Mouse (Mus musculus) MEL (cell line): ENCODE results near the gene Isg20l2. TPM values are rescaled to one million over a fixed set of nuclear protein-coding genes. Genes with fewer than 3 reads are reported as not detected.

Experiments
- DNase-seq: peaks from one replicate; pipeline ENCODE4 v3.0.0; 2011; ENCODE audit warnings: low read depth, low spot score
- H3K27ac ChIP-seq: 2 replicates; pipeline ENCODE4 v1.5.1; 2012; ENCODE audit warnings: low read depth, mild to moderate bottlenecking, control low read depth, low read length, moderate library complexity; ENCODE audit not compliant: control insufficient read depth
- H3K27me3 ChIP-seq, 2 experiments: fragments of 150-350 bp in 1 of 2; sonication (generic) in 1 of 2; 2 replicates each; pipeline ENCODE4 v1.6.1; 2012; ENCODE audit warnings: low read length in 2 of 2, mild to moderate bottlenecking in 2 of 2, improper control_type of control experiment in 1 of 2, moderate library complexity in 1 of 2; ENCODE audit not compliant: insufficient read depth in 2 of 2, control insufficient read depth in 1 of 2
- H3K36me3 ChIP-seq, 2 experiments: 2 replicates each; pipeline ENCODE4 v1.6.1; 2012 to 2014; ENCODE audit warnings: low read length in 2 of 2, improper control_type of control experiment in 1 of 2, inconsistent platforms in 1 of 2, mild to moderate bottlenecking in 1 of 2; ENCODE audit not compliant: insufficient read depth in 2 of 2, control insufficient read depth in 1 of 2
- H3K4me1 ChIP-seq, 2 experiments: fragments of 150-350 bp in 1 of 2; sonication (generic) in 1 of 2; 2 replicates each; pipeline ENCODE4 v1.6.1; 2012; ENCODE audit warnings: low read length in 2 of 2, improper control_type of control experiment in 1 of 2, mild to moderate bottlenecking in 1 of 2; ENCODE audit not compliant: insufficient read depth in 2 of 2, control insufficient read depth in 1 of 2
- H3K4me3 ChIP-seq, 2 experiments: fragments of 150-350 bp in 1 of 2; sonication (generic) in 1 of 2; 2 replicates each; pipeline ENCODE4 v1.5.1; 2012; ENCODE audit warnings: low read depth in 2 of 2, low read length in 2 of 2, mild to moderate bottlenecking in 2 of 2, moderate library complexity in 2 of 2, control low read depth in 1 of 2, improper control_type of control experiment in 1 of 2; ENCODE audit not compliant: control insufficient read depth in 1 of 2, insufficient read depth in 1 of 2
- H3K79me2 ChIP-seq: 2 replicates; pipeline ENCODE4 v1.6.1; 2012; ENCODE audit warnings: mild to moderate bottlenecking, low read length, moderate library complexity; ENCODE audit not compliant: control insufficient read depth, poor library complexity, insufficient read depth
- H3K9ac ChIP-seq: 2 replicates; pipeline ENCODE4 v1.6.1; 2012; ENCODE audit warnings: low read depth, mild to moderate bottlenecking, control low read depth, low read length, moderate library complexity; ENCODE audit not compliant: control insufficient read depth, poor library complexity, severe bottlenecking
- H3K9me3 ChIP-seq: fragments of 150-350 bp; sonication (generic); replicated peaks from 2 replicates; pipeline ENCODE4 v1.6.1; 2012; ENCODE audit warnings: mild to moderate bottlenecking, low read length, improper control_type of control experiment, moderate library complexity; ENCODE audit not compliant: insufficient read depth
- CHD1 ChIP-seq: IDR thresholded peaks from 2 replicates; pipeline ENCODE4 v1.6.1; 2012; ENCODE audit warnings: low read depth, mild to moderate bottlenecking, inconsistent platforms, low read length, improper control_type of control experiment
- CTCF ChIP-seq, 3 experiments: IDR thresholded peaks in 2 of 3; conservative IDR thresholded peaks in 1 of 3; 2 replicates each; pipeline ENCODE4 v1.5.1; 2011 to 2012; ENCODE audit warnings: low read length in 3 of 3, low read depth in 2 of 3, mild to moderate bottlenecking in 2 of 3, improper control_type of control experiment in 1 of 3, inconsistent platforms in 1 of 3, mixed read lengths in 1 of 3, moderate library complexity in 1 of 3; ENCODE audit not compliant: control insufficient read depth in 1 of 3, insufficient read depth in 1 of 3, poor library complexity in 1 of 3, severe bottlenecking in 1 of 3
- E2F4 ChIP-seq: IDR thresholded peaks from 2 replicates; pipeline ENCODE4 v1.6.1; 2011; ENCODE audit warnings: low read depth, low read length, improper control_type of control experiment, borderline replicate concordance
- EP300 ChIP-seq, 2 experiments: IDR thresholded peaks; 2 replicates each; pipeline ENCODE4 v1.6.1; 2011; ENCODE audit warnings: improper control_type of control experiment in 2 of 2, low read length in 2 of 2, low read depth in 1 of 2, mild to moderate bottlenecking in 1 of 2
- ETS1 ChIP-seq: IDR thresholded peaks from 2 replicates; pipeline ENCODE4 v1.6.1; 2012; ENCODE audit warnings: low read depth, mild to moderate bottlenecking, inconsistent platforms, low read length, improper control_type of control experiment, moderate library complexity
- GABPA ChIP-seq: IDR thresholded peaks from 2 replicates; pipeline ENCODE4 v1.6.1; 2012; ENCODE audit warnings: low read depth, mild to moderate bottlenecking, inconsistent platforms, low read length, improper control_type of control experiment, moderate library complexity
- HCFC1 ChIP-seq: IDR thresholded peaks from 2 replicates; pipeline ENCODE4 v1.6.1; 2012; ENCODE audit warnings: low read depth, mild to moderate bottlenecking, inconsistent platforms, low read length, improper control_type of control experiment, moderate library complexity
- KAT2A ChIP-seq: conservative IDR thresholded peaks from 2 replicates; pipeline ENCODE4 v1.6.1; 2012; ENCODE audit warnings: low read depth, low read length, improper control_type of control experiment, inconsistent platforms
- MAZ ChIP-seq: IDR thresholded peaks from 2 replicates; pipeline ENCODE4 v1.6.1; 2012; ENCODE audit warnings: low read depth, mild to moderate bottlenecking, inconsistent platforms, low read length, improper control_type of control experiment
- MXI1 ChIP-seq: IDR thresholded peaks from 2 replicates; pipeline ENCODE4 v1.6.1; 2011; ENCODE audit warnings: mild to moderate bottlenecking, low read depth, low read length, improper control_type of control experiment
- MYB ChIP-seq: IDR thresholded peaks from 2 replicates; pipeline ENCODE4 v1.6.1; 2011; ENCODE audit warnings: mild to moderate bottlenecking, low read depth, low read length, improper control_type of control experiment
- MYC ChIP-seq: IDR thresholded peaks from 2 replicates; pipeline ENCODE4 v1.6.1; 2011; ENCODE audit warnings: low read depth, mild to moderate bottlenecking, low read length, improper control_type of control experiment, moderate library complexity
- RCOR1 ChIP-seq: IDR thresholded peaks from 2 replicates; pipeline ENCODE4 v1.6.1; 2012; ENCODE audit warnings: low read depth, mild to moderate bottlenecking, inconsistent platforms, low read length, improper control_type of control experiment
- SMC3 ChIP-seq: IDR thresholded peaks from 2 replicates; pipeline ENCODE4 v1.6.1; 2011; ENCODE audit warnings: low read depth, low read length, improper control_type of control experiment
- TBP ChIP-seq: IDR thresholded peaks from 2 replicates; pipeline ENCODE4 v1.8.0; 2011; ENCODE audit warnings: low read depth, low read length, improper control_type of control experiment
- TCF12 ChIP-seq: IDR thresholded peaks from 2 replicates; pipeline ENCODE4 v1.6.1; 2014; ENCODE audit warnings: low read depth, mild to moderate bottlenecking, inconsistent platforms, low read length, improper control_type of control experiment, moderate library complexity
- USF1 ChIP-seq: IDR thresholded peaks from 2 replicates; pipeline ENCODE4 v1.6.1; 2014; ENCODE audit warnings: low read depth, mild to moderate bottlenecking, inconsistent platforms, low read length, improper control_type of control experiment, moderate library complexity
- USF2 ChIP-seq, 2 experiments: IDR thresholded peaks; 2 replicates each; pipeline ENCODE4 v1.6.1; 2011 to 2012; ENCODE audit warnings: improper control_type of control experiment in 2 of 2, low read length in 2 of 2, borderline replicate concordance in 1 of 2, inconsistent platforms in 1 of 2, low read depth in 1 of 2, mild to moderate bottlenecking in 1 of 2; ENCODE audit not compliant: insufficient read depth in 1 of 2
- ZKSCAN1 ChIP-seq: IDR thresholded peaks from 2 replicates; pipeline ENCODE4 v1.6.1; 2012; ENCODE audit warnings: low read depth, mild to moderate bottlenecking, inconsistent platforms, low read length, improper control_type of control experiment, moderate library complexity
- ZMIZ1 ChIP-seq: IDR thresholded peaks from 2 replicates; pipeline ENCODE4 v1.6.1; 2012; ENCODE audit warnings: low read depth, mild to moderate bottlenecking, inconsistent platforms, low read length, improper control_type of control experiment, moderate library complexity
- ZNF384 ChIP-seq: IDR thresholded peaks from 2 replicates; pipeline ENCODE4 v1.6.1; 2012; ENCODE audit warnings: low read depth, mild to moderate bottlenecking, inconsistent platforms, low read length, improper control_type of control experiment
- polyA plus RNA-seq, 2 experiments: library from polyadenylated mRNA; stranded (reverse) in 1 of 2; unstranded in 1 of 2; fragments of >175 nt in 1 of 2; fragments of >200 nt in 1 of 2; gene quantifications; 2 replicates each; pipeline versions ENCODE4 v1.2.1 to v1.2.4; 2012; ENCODE audit warnings: low replicate concordance in 2 of 2, low read depth in 1 of 2; ENCODE audit not compliant: insufficient read length in 2 of 2, insufficient read depth in 1 of 2, missing spikeins in 1 of 2
- total RNA-seq: library from RNA; depleted of rRNA; stranded (reverse); fragments of 300-350 nt; gene quantifications from 2 replicates; pipeline ENCODE4 v1.2.3, GENCODE M21; 2012

Gene Isg20l2
- total and polyA plus RNA-seq, 3 experiments: 45.0 to 71.8 TPM; not detected in 1

DNA sequence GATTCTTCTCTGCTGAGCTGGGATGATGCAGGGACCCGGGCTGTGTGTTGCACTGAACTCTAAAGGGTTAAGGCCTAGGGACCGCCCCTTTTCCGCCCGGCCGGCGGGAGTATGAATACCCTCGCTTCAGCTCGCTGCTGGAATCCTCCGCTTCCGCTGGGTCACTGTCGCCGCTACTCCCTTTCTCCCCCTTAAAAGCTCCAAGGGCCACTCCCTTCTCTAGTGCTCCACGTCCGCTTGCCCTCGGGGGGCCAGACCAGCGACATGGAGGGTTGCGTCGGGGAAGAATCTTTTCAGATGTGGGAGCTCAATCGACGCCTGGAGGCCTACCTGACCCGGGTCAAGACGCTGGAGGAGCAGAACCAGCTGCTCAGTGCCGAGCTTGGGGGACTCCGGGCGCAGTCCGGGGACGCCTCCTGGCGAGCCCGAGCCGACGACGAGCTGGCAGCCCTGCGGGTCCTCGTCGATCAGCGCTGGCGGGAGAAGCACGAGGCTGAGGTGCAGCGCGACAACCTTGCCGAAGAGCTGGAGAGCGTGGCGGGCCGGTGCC lies 40.9 kb downstream of the Isg20l2 start, which contains the start of gene Nes:
Nes (plus strand) TSS at position 140 of the 550 bp plus-strand sequence.
- no peak for DNase-seq
- Histone ChIP-seq H3K4me3 (peak within 1 kb of the TSS in 1 of 2 experiments; percentile 43; a peak in 1 of 4 replicates), H3K9me3 (no peaks in the 10 kb centered on the region)

DNA sequence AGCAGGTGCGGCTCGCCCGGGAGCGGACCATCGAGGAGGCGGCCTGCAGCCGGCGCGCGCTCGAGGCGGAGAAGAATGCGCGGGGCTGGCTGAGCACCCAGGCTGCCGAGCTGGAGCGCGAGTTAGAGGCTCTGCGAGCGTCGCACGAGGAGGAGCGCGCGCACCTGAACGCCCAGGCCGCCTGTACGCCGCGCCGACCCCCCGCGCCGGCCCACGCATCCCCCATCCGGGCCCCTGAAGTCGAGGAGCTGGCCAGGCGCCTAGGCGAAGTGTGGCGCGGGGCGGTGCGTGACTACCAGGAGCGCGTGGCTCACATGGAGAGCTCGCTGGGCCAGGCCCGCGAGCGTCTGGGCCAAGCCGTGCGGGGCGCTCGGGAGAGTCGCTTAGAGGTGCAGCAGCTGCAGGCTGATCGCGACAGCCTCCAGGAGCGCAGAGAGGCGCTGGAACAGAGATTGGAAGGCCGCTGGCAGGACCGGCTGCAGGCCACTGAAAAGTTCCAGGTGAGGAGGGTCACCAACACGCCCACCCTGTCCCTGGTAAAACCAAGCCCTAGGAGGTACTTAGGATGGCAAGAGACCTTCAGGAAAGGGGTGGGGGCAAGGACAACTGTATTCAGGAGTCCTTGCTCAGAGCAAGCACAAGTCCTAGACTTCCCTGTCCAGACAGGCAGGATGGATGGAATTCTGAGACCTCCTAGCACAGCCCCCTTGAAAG lies 41.5 kb downstream of the Isg20l2 start:
- Histone ChIP-seq H3K9ac (no peak overlapping the region), H3K4me1 (no peaks in the 10 kb centered on the region), H3K27me3 (peaks cover 12% of the 10 kb centered on the region in 2 experiments), H3K4me3 (no peak overlapping the region), H3K9me3 (no peaks in the 10 kb centered on the region), H3K36me3 (no peaks in the 10 kb centered on the region), H3K27ac (no peak overlapping the region), H3K79me2 (no peaks in the 10 kb centered on the region; the same call in 1 of the 2 replicates)
- no peak for DNase-seq
- TF ChIP-seq USF1 (no peak), CHD1 (no peak), TCF12 (no peak), USF2 (IDR thresholded peaks at IDR 0.05; ENCODE audit: borderline replicate concordance in 1 of 2, insufficient read depth in 1 of 2, low read depth in 1 of 2, low read length in 2 of 2) (no peak), MAZ (no peak), MXI1 (no peak), EP300 (IDR thresholded peaks at IDR 0.05; ENCODE audit: low read depth in 1 of 2, low read length in 2 of 2) (no peak), HCFC1 (no peak), TBP (no peak), MYC (no peak), ETS1 (no peak), SMC3 (no peak), ZKSCAN1 (no peak), RCOR1 (no peak), KAT2A (no peak), ZMIZ1 (no peak), E2F4 (no peak), CTCF (IDR thresholded peaks at IDR 0.05 in 2 of 3, conservative IDR thresholded peaks at IDR 0.05 in 1 of 3; ENCODE audit: control insufficient read depth in 1 of 3, insufficient read depth in 1 of 3, low read depth in 2 of 3, low read length in 3 of 3, poor library complexity in 1 of 3, severe bottlenecking in 1 of 3) (no peak), GABPA (no peak), ZNF384 (no peak)

More for the DNA sequence above, 40.9 kb downstream of the Isg20l2 start, which contains the start of gene Nes:
- H3K79me2 ChIP-seq: no peaks in the 10 kb centered on the region; the same call in 1 of the 2 replicates
- no peaks in the 10 kb centered on the region for H3K36me3 ChIP-seq
- TF ChIP-seq MYB: no peak
- H3K4me1 ChIP-seq: no peaks in the 10 kb centered on the region
- no peak within 1 kb of the TSS for H3K27ac ChIP-seq
- H3K27me3 ChIP-seq: peaks cover 7 to 10% of the 10 kb centered on the region in 2 experiments
- H3K9ac ChIP-seq: peak within 1 kb of the TSS; percentile 52
